Mouse (Mus musculus): ENCODE data around the gene Spg20.

- no peak for TF ChIP-seq POLR2A (IDR thresholded peaks at IDR 0.05; ENCODE audit: borderline replicate concordance, insufficient read depth, low read length)
- no peak for TF ChIP-seq CTCF (IDR thresholded peaks at IDR 0.05; ENCODE audit: borderline replicate concordance, insufficient read depth, low read depth, low read length)
Measured at GRCm38 (mm10) chr3:55177271-55177670, 65.4 kb downstream of the Spg20 start.

All from cerebellum, adult 2 months (tissue).